Mouse (Mus musculus): ENCODE results near the gene Grm4. TPM values are rescaled to one million over a fixed set of nuclear protein-coding genes. Genes with fewer than 3 reads are reported as not detected.

Grm4 gene
- polyA plus RNA-seq, 1 experiment: 1.1 TPM

GRCm38 (mm10) chr17:27513916-27514762, 7.1 kb downstream of the Grm4 start:
- DNase-seq: no peak
- WGBS: 35% methylated on average over 27 of the region's 27 CpGs
- H3K4me3 ChIP-seq (replicated peaks; ENCODE audit: extremely low read depth, low read depth, low read length): no peak overlapping the region
- H3K4me1 ChIP-seq (ENCODE audit: control insufficient read depth, insufficient read depth, low read length): no peaks in the 10 kb centered on the region
- no peak for TF ChIP-seq CTCF (IDR thresholded peaks at IDR 0.05; ENCODE audit: insufficient read depth, low read length)
- TF ChIP-seq POLR2A (IDR thresholded peaks at IDR 0.05; ENCODE audit: borderline replicate concordance, extremely low read depth, low read depth, low read length): no peak

DNA sequence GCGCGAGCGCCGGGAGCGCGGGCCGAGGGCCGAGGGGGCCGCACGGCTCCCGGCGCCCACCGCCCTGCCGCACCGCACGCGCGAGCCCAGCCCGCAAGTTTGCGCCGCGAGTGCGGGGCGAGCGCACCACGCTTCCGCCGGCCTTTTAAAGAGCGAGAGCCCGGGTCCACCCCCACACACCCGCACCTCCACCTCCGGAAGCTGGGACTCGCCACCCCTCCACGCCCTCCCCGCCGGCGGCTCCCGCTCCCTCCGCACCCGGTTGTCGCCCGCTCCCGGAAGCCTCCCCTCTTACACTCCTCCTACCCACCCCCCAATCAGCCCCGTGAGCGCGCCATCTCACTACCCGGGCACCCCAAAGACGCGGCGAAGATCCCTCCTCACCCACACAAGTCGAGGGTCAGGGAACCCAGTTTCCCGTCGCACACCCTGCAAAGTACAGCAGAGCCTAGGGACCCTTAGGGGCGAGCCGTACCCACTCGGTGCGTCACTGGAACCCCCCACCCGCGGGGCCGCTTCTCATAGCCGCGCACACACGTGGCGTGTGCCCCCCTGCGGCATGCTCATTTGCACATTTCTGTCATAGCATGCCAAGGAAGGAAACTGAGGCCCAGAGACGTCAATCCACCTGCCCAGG, 7.8 kb downstream of the Grm4 start:
- no peak overlapping the region for H3K4me3 ChIP-seq (replicated peaks; ENCODE audit: extremely low read depth, low read depth, low read length)
- TF ChIP-seq POLR2A (IDR thresholded peaks at IDR 0.05; ENCODE audit: borderline replicate concordance, extremely low read depth, low read depth, low read length) (no peak), CTCF (IDR thresholded peaks at IDR 0.05; ENCODE audit: insufficient read depth, low read length) (no peak)
- DNase-seq: no peak
- H3K4me1 ChIP-seq (ENCODE audit: control insufficient read depth, insufficient read depth, low read length): no peaks in the 10 kb centered on the region
- WGBS: 2% methylated on average over 61 of the region's 66 CpGs

DNA sequence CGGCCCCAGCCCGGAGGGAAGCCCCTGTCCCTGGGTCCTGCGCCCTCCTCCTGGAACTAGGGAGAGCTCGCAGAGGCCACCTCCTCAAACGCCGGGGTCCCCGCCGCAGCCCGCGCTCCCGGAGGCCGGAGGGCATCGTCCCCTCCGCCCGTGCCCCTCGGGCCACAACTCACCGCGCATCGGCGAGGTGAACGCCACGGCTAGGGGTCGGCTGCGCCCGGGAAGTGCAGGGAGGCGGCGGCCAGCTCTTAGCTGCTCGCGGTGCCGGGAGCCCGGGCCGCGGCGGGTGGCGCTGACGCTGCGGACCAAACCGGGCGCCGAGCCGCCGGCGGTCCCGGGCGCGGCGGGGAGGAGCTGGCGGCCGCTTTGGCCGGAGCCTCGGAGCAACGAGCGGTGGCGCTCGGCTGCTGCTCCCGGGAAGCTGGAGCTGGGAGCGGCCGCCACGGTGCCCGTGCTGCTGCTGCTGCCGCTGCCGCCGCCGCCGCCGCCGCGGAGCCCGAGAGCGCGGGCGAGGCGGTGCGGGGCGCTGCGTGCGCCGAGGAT, 8.5 kb downstream of the Grm4 start:
- WGBS: under 1% methylated on average over 72 of the region's 78 CpGs
- DNase-seq: no peak
- TF ChIP-seq POLR2A (IDR thresholded peaks at IDR 0.05; ENCODE audit: borderline replicate concordance, extremely low read depth, low read depth, low read length): no peak
- no peak for TF ChIP-seq CTCF (IDR thresholded peaks at IDR 0.05; ENCODE audit: insufficient read depth, low read length)
- no peak overlapping the region for H3K4me3 ChIP-seq (replicated peaks; ENCODE audit: extremely low read depth, low read depth, low read length)
- no peaks in the 10 kb centered on the region for H3K4me1 ChIP-seq (ENCODE audit: control insufficient read depth, insufficient read depth, low read length)

GRCm38 (mm10) chr17:27511865-27512618, 9.2 kb downstream of the Grm4 start:
- WGBS: 2% methylated on average over 58 of the region's 64 CpGs
- no peaks in the 10 kb centered on the region for H3K4me1 ChIP-seq (ENCODE audit: control insufficient read depth, insufficient read depth, low read length)
- no peak overlapping the region for H3K4me3 ChIP-seq (replicated peaks; ENCODE audit: extremely low read depth, low read depth, low read length)
- TF ChIP-seq CTCF (IDR thresholded peaks at IDR 0.05; ENCODE audit: insufficient read depth, low read length) (no peak), POLR2A (IDR thresholded peaks at IDR 0.05; ENCODE audit: borderline replicate concordance, extremely low read depth, low read depth, low read length) (no peak)
- no peak for DNase-seq

DNA sequence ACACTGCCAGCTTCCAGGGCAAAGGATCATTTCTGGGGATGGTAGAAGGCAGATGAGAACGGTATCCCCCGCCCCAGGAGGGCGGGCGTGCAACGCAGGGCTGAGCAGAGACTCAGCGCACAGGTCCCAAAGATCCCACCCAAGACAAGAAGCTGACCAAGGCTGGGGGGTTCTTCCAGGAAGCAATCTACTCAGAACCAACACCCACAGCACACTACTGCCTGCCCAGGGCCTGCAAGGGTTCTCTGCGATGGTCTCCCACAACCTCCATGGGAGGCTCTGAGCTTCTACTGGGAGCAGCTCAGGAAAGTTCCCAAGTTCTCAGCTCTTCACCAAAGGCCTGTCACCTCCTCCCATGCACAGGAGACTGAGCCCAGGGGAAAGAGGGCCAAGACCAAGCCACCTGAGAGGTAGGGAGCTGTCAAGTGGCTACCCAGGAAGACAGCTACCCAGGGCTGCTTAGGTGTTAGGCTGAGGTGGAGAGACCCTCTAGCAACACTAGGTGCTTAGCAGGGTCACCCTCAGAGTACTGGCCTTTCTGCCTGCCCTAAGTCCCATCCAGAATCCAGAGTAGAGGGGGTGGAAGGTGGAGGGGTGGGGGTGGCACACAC, 10.0 kb downstream of the Grm4 start:
- no peaks in the 10 kb centered on the region for H3K4me1 ChIP-seq (ENCODE audit: control insufficient read depth, insufficient read depth, low read length)
- no peak for DNase-seq
- 95% methylated on average over 7 of the region's 7 CpGs for WGBS
- H3K4me3 ChIP-seq (replicated peaks; ENCODE audit: extremely low read depth, low read depth, low read length): no peak overlapping the region
- TF ChIP-seq POLR2A (IDR thresholded peaks at IDR 0.05; ENCODE audit: borderline replicate concordance, extremely low read depth, low read depth, low read length) (no peak), CTCF (IDR thresholded peaks at IDR 0.05; ENCODE audit: insufficient read depth, low read length) (no peak)

- no peak for TF ChIP-seq CTCF (IDR thresholded peaks at IDR 0.05; ENCODE audit: insufficient read depth, low read length)
- no peak for TF ChIP-seq POLR2A (IDR thresholded peaks at IDR 0.05; ENCODE audit: borderline replicate concordance, extremely low read depth, low read depth, low read length)
- 58% methylated on average over 9 of the region's 9 CpGs for WGBS
- Histone ChIP-seq H3K4me1 (ENCODE audit: control insufficient read depth, insufficient read depth, low read length) (no peaks in the 10 kb centered on the region), H3K4me3 (replicated peaks; ENCODE audit: extremely low read depth, low read depth, low read length) (no peak overlapping the region)
- DNase-seq: no peak
Measured at GRCm38 (mm10) chr17:27510258-27511124, 10.7 kb downstream of the Grm4 start.

DNA sequence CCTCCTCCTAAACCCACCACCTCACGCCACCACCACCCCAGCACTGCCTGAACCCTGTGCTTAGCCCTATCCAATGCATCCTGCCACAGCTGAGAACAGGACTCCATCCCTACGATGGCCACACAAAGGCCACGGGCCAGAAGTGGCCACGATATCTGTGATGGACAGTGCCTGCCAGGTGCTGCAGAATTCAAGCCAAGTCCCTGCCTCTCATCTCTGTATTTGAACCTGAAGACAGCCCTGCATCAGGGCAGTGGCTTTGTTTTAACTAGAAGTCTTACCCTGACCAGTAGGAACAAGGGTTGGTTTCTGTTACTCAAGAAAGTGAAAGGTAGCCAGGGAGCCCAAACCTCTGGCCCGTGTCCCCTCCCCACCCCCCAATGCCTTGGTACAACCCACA, 12.1 kb downstream of the Grm4 start:
- Histone ChIP-seq H3K4me3 (replicated peaks; ENCODE audit: extremely low read depth, low read depth, low read length) (no peak overlapping the region), H3K4me1 (ENCODE audit: control insufficient read depth, insufficient read depth, low read length) (no peaks in the 10 kb centered on the region)
- TF ChIP-seq POLR2A (IDR thresholded peaks at IDR 0.05; ENCODE audit: borderline replicate concordance, extremely low read depth, low read depth, low read length) (no peak), CTCF (IDR thresholded peaks at IDR 0.05; ENCODE audit: insufficient read depth, low read length) (no peak)
- WGBS: 72% methylated on average over 5 of the region's 5 CpGs
- DNase-seq: no peak

DNA sequence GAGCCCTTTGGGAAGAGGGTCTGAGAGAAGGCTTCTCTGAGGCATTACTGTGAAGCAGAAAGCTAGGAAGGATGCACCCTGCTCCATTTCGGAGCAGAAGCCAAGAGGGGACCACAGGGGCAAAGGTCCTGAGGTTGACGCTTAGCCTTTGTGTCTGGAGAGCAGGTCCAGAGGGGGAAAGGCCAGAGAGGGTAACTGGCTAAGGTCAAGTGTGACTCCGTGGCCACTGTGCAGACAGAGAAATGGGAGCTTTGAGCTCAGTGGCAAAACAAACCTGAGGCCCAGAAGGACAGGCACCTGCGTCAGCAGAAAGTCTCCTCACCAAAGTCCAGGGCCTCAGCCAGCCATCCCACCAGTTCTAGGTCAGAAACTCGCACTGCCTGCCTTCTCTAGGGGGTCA, 12.7 kb downstream of the Grm4 start:
- Histone ChIP-seq H3K4me1 (ENCODE audit: control insufficient read depth, insufficient read depth, low read length) (no peaks in the 10 kb centered on the region), H3K4me3 (replicated peaks; ENCODE audit: extremely low read depth, low read depth, low read length) (no peak overlapping the region)
- 63% methylated on average over 5 of the region's 5 CpGs for WGBS
- DNase-seq: no peak
- no peak for TF ChIP-seq POLR2A (IDR thresholded peaks at IDR 0.05; ENCODE audit: borderline replicate concordance, extremely low read depth, low read depth, low read length)
- TF ChIP-seq CTCF (IDR thresholded peaks at IDR 0.05; ENCODE audit: insufficient read depth, low read length): no peak

Measured in lung, adult 2 months (tissue).